Mouse (Mus musculus): ENCODE measurements around the gene Gch1. TPM values are rescaled to one million over a fixed set of nuclear protein-coding genes. Genes with fewer than 3 reads are reported as not detected.

Gene Gch1
- total and polyA plus RNA-seq, 3 experiments = 0.27 to 17.3 (median 0.87) TPM

DNA sequence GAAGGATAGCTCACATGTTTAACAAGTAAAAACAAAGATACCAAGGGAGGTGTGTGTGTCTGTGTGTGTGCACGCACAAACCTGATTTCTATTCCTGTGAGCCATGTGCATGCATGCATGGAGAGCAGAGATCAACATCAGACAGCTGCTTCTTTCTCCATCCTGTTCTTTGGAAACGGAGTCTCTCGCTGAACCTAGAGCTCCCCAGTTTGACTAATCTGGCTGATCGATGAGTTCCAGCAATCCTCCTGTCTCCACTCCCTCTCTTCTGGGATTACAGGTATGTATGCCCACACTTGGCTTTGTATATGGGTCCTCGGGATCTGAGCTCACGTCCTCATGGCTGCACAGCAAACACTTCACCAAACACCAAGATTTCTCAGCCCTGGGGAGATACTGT, 4.3 kb upstream of the Gch1 start:
- Histone ChIP-seq H3K9me3 (replicated peaks) (no peaks in the 10 kb centered on the region), H3K4me1 (ENCODE audit: insufficient read depth, low read depth, low read length) (peaks cover 13% of the 10 kb centered on the region), H3K36me3 (replicated peaks) (no peaks in the 10 kb centered on the region), H3K27me3 (ENCODE audit: insufficient read depth, low read length) (peaks cover 8% of the 10 kb centered on the region), H3K4me3 (ENCODE audit: low read depth, low read length) (no peak overlapping the region)
- ATAC-seq (ENCODE audit: extremely low read depth, insufficient number of reproducible peaks, low FRiP score, poor library complexity, severe bottlenecking) (no peak), DNase-seq (ENCODE audit: low spot score) (no peak)
- no peak for TF ChIP-seq GATA2 (IDR thresholded peaks at IDR 0.05; ENCODE audit: borderline replicate concordance, low read depth, low read length)
- no peak for TF ChIP-seq POLR2AphosphoS5 (IDR thresholded peaks at IDR 0.05; ENCODE audit: insufficient replicate concordance, low read depth, low read length)
- TF ChIP-seq TAL1 (conservative IDR thresholded peaks at IDR 0.05; ENCODE audit: low read depth, low read length) = no peak
- TF ChIP-seq GATA1 (IDR thresholded peaks at IDR 0.05; ENCODE audit: borderline replicate concordance, low read length) = no peak
- no peak for TF ChIP-seq CTCF (IDR thresholded peaks at IDR 0.05; ENCODE audit: low read depth, low read length)

GRCm38 (mm10) chr14:47191861-47192260, 2.6 kb upstream of the Gch1 start:
- DNase-seq (ENCODE audit: low spot score) = no peak
- ATAC-seq (ENCODE audit: extremely low read depth, insufficient number of reproducible peaks, low FRiP score, poor library complexity, severe bottlenecking) = no peak
- TF ChIP-seq POLR2AphosphoS5 (IDR thresholded peaks at IDR 0.05; ENCODE audit: insufficient replicate concordance, low read depth, low read length) = no peak
- H3K4me3 ChIP-seq (ENCODE audit: low read depth, low read length) = no peak overlapping the region
- H3K27me3 ChIP-seq (ENCODE audit: insufficient read depth, low read length) = peaks cover 18% of the 10 kb centered on the region
- no peaks in the 10 kb centered on the region for H3K36me3 ChIP-seq (replicated peaks)
- H3K4me1 ChIP-seq (ENCODE audit: insufficient read depth, low read depth, low read length) = peaks cover 19% of the 10 kb centered on the region
- no peaks in the 10 kb centered on the region for H3K9me3 ChIP-seq (replicated peaks)

DNA sequence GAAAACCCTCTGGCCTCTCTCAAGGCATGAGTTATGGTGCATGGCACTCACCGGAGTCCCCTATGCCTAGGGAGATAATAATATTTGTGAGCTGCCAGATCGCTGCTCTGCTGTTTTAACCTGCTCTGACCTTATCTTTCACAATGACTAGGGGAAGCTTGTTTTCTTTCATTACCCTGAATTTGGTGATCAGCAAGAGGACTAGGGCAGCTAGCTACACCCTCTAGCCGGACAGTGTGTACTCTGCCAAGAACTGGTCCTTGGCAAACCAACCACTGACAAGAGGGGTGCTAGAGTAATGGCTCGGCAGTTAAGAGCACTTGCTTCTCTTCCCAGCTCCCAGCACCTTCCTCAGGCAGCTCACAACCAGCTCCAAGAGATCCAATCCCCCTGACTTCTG, 1.4 kb upstream of the Gch1 start:
- DNase-seq (ENCODE audit: low spot score) (no peak), ATAC-seq (ENCODE audit: extremely low read depth, insufficient number of reproducible peaks, low FRiP score, poor library complexity, severe bottlenecking) (no peak)
- Histone ChIP-seq H3K27me3 (ENCODE audit: insufficient read depth, low read length) (peaks cover 18% of the 10 kb centered on the region), H3K4me1 (ENCODE audit: insufficient read depth, low read depth, low read length) (peaks cover 17% of the 10 kb centered on the region), H3K9me3 (replicated peaks) (no peaks in the 10 kb centered on the region), H3K36me3 (replicated peaks) (no peaks in the 10 kb centered on the region), H3K4me3 (ENCODE audit: low read depth, low read length) (no peak overlapping the region)
- no peak for TF ChIP-seq GATA2 (IDR thresholded peaks at IDR 0.05; ENCODE audit: borderline replicate concordance, low read depth, low read length)
- no peak for TF ChIP-seq POLR2AphosphoS5 (IDR thresholded peaks at IDR 0.05; ENCODE audit: insufficient replicate concordance, low read depth, low read length)
- no peak for TF ChIP-seq CTCF (IDR thresholded peaks at IDR 0.05; ENCODE audit: low read depth, low read length)
- TF ChIP-seq GATA1 (IDR thresholded peaks at IDR 0.05; ENCODE audit: borderline replicate concordance, low read length) = no peak
- TF ChIP-seq TAL1 (conservative IDR thresholded peaks at IDR 0.05; ENCODE audit: low read depth, low read length) = no peak

DNA sequence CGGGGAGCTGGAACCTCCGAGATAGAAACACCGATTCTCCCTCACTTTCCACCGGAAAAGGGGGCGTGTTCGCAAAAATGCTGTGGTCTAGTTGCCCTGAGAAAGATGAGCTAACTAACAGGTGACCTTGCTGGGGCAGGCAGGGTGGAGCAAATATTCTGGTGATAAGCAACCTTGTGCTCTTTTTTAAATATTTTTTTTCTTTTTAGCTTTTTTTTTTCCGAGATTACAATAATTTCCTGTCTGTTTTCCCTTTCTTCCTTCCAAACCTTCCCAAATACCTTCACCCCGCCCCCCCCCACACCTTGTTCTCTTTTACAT, 382 bp upstream of the Gch1 start:
- no peaks in the 10 kb centered on the region for H3K9me3 ChIP-seq (replicated peaks)
- peaks cover 17% of the 10 kb centered on the region for H3K4me1 ChIP-seq (ENCODE audit: insufficient read depth, low read depth, low read length)
- H3K27me3 ChIP-seq (ENCODE audit: insufficient read depth, low read length) = peaks cover 24% of the 10 kb centered on the region
- ATAC-seq (ENCODE audit: extremely low read depth, insufficient number of reproducible peaks, low FRiP score, poor library complexity, severe bottlenecking) = no peak
- TF ChIP-seq CTCF (IDR thresholded peaks at IDR 0.05; ENCODE audit: low read depth, low read length) (no peak), POLR2AphosphoS5 (IDR thresholded peaks at IDR 0.05; ENCODE audit: insufficient replicate concordance, low read depth, low read length) (no peak), GATA2 (IDR thresholded peaks at IDR 0.05; ENCODE audit: borderline replicate concordance, low read depth, low read length) (no peak), TAL1 (conservative IDR thresholded peaks at IDR 0.05; ENCODE audit: low read depth, low read length) (no peak), GATA1 (IDR thresholded peaks at IDR 0.05; ENCODE audit: borderline replicate concordance, low read length) (no peak)
- no peak for DNase-seq (ENCODE audit: low spot score)
- peak overlapping the region; percentile 75 for H3K4me3 ChIP-seq (ENCODE audit: low read depth, low read length)
- no peaks in the 10 kb centered on the region for H3K36me3 ChIP-seq (replicated peaks)

DNA sequence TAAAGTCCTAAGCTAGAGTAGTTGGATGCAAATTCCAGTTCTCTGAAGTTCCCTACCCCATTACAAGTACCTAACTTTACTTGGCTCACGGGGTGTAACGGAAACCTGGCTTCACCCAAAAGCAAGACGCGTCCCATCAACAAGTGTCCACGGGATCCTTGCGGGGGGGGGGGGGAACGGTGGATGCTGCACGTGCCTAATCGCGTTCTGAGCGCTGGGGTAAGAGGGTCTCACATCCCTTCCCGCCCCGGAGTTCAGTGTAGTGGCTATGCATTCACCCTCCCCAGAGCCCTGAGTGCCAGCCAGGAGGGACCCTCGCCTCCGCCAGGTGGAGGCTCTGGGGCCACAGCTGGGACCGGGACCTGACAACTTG, 752 bp downstream of the Gch1 start:
- Histone ChIP-seq H3K4me1 (ENCODE audit: insufficient read depth, low read depth, low read length) (peaks cover 13% of the 10 kb centered on the region), H3K4me3 (ENCODE audit: low read depth, low read length) (peak overlapping the region; percentile 75), H3K9me3 (replicated peaks) (no peaks in the 10 kb centered on the region), H3K27me3 (ENCODE audit: insufficient read depth, low read length) (peaks cover 24% of the 10 kb centered on the region), H3K36me3 (replicated peaks) (no peaks in the 10 kb centered on the region)
- TF ChIP-seq GATA1 (IDR thresholded peaks at IDR 0.05; ENCODE audit: borderline replicate concordance, low read length) = no peak
- no peak for TF ChIP-seq GATA2 (IDR thresholded peaks at IDR 0.05; ENCODE audit: borderline replicate concordance, low read depth, low read length)
- no peak for TF ChIP-seq POLR2AphosphoS5 (IDR thresholded peaks at IDR 0.05; ENCODE audit: insufficient replicate concordance, low read depth, low read length)
- ATAC-seq (ENCODE audit: extremely low read depth, insufficient number of reproducible peaks, low FRiP score, poor library complexity, severe bottlenecking) (no peak), DNase-seq (ENCODE audit: low spot score) (no peak)

GRCm38 (mm10) chr14:47187666-47188360, 1.4 kb downstream of the Gch1 start:
- TF ChIP-seq TAL1 (conservative IDR thresholded peaks at IDR 0.05; ENCODE audit: low read depth, low read length) = no peak
- TF ChIP-seq CTCF (IDR thresholded peaks at IDR 0.05; ENCODE audit: low read depth, low read length) = no peak
- no peak for TF ChIP-seq POLR2AphosphoS5 (IDR thresholded peaks at IDR 0.05; ENCODE audit: insufficient replicate concordance, low read depth, low read length)
- TF ChIP-seq GATA1 (IDR thresholded peaks at IDR 0.05; ENCODE audit: borderline replicate concordance, low read length) = no peak
- TF ChIP-seq GATA2 (IDR thresholded peaks at IDR 0.05; ENCODE audit: borderline replicate concordance, low read depth, low read length) = no peak
- no peak overlapping the region; the same call in 1 of the 2 replicates for H3K4me3 ChIP-seq (ENCODE audit: low read depth, low read length)
- peaks cover 13% of the 10 kb centered on the region for H3K4me1 ChIP-seq (ENCODE audit: insufficient read depth, low read depth, low read length)
- H3K36me3 ChIP-seq (replicated peaks) = no peaks in the 10 kb centered on the region
- ATAC-seq (ENCODE audit: extremely low read depth, insufficient number of reproducible peaks, low FRiP score, poor library complexity, severe bottlenecking) (no peak), DNase-seq (ENCODE audit: low spot score) (no peak)
- H3K27me3 ChIP-seq (ENCODE audit: insufficient read depth, low read length) = peaks cover 24% of the 10 kb centered on the region
- H3K9me3 ChIP-seq (replicated peaks) = peaks cover 1% of the 10 kb centered on the region

DNA sequence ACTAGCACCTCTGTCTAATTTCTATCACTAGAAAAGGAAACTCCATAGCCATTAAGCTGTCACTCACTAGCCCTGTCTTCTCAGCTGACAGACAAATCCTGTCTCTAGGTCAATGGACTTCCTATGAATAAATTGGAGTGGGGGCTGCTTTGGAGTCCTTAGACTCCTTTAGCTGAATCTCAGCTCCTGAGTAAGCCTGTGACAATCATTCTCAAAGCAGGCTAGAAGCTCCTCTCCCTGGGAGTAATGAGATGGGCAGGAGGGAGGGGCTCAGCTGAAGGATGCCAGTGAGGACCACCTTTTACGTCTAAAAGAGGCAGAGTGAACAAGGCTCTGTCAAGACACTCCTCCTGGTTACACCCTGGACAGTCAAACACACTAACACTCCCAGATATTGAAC, 2.0 kb downstream of the Gch1 start:
- DNase-seq (ENCODE audit: low spot score) = no peak
- peaks cover 4% of the 10 kb centered on the region for H3K9me3 ChIP-seq (replicated peaks)
- H3K4me3 ChIP-seq (ENCODE audit: low read depth, low read length) = no peak overlapping the region
- H3K36me3 ChIP-seq (replicated peaks) = no peaks in the 10 kb centered on the region
- peaks cover 13% of the 10 kb centered on the region for H3K4me1 ChIP-seq (ENCODE audit: insufficient read depth, low read depth, low read length)
- no peak for ATAC-seq (ENCODE audit: extremely low read depth, insufficient number of reproducible peaks, low FRiP score, poor library complexity, severe bottlenecking)
- TF ChIP-seq GATA1 (IDR thresholded peaks at IDR 0.05; ENCODE audit: borderline replicate concordance, low read length) = no peak
- TF ChIP-seq CTCF (IDR thresholded peaks at IDR 0.05; ENCODE audit: low read depth, low read length) = no peak
- no peak for TF ChIP-seq POLR2AphosphoS5 (IDR thresholded peaks at IDR 0.05; ENCODE audit: insufficient replicate concordance, low read depth, low read length)
- TF ChIP-seq TAL1 (conservative IDR thresholded peaks at IDR 0.05; ENCODE audit: low read depth, low read length) = no peak
- no peak for TF ChIP-seq GATA2 (IDR thresholded peaks at IDR 0.05; ENCODE audit: borderline replicate concordance, low read depth, low read length)
- peaks cover 29% of the 10 kb centered on the region for H3K27me3 ChIP-seq (ENCODE audit: insufficient read depth, low read length)

Measured in G1E (cell line).